Mouse (Mus musculus): Measurements from ENCODE around the gene 1700029J07Rik. TPM values are rescaled to one million over a fixed set of nuclear protein-coding genes. Genes with fewer than 3 reads are reported as not detected.

Gene 1700029J07Rik
- polyA plus RNA-seq (2015; fragmentation: Nextera tagmentation; extraction: Ambion mirVana) = 4.7 and 5.8 TPM in 2 replicates

DNA sequence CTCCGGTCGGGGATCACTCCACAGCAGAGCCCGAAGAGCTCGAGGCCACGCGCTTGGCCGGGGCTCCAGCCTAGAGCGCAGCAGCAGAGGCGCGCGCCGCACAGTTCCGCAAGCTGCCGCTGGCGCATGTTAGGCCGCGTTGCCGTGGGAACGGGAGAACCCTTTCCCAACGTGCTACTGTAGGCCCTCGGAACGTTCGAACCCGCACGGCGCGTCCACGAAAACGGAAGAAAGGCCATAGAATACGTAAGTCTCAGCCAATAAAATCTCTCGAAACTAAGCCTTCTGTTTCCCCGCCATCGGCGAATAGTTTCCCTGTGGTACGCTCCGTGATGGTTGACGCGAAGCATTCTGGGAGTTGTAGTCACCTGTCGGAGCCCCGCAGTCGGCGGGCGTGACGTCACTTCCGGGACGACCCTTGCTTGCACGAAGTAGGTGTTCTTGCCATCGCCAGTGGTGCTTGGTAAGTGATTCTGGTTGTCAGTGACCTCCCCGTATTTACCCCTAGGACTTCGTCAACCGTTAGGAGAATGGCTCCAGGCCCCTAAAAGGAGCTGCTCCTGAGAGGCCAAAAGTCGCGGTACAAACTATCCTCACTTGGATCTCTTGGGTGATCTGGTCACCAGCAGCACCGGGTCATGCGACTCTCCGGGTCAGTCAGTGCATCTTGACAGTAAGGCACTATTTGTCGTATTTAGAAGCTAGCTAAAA is at the start of gene 1700029J07Rik, which contains the start of gene Ufsp2:
Gene 1700029J07Rik (minus strand): TSS at position 127 of the 711 bp plus-strand sequence.
Gene Ufsp2 (plus strand): TSS at position 403 of the 711 bp plus-strand sequence.
- under 1% methylated on average over 57 of the region's 57 CpGs for WGBS
- H3K27ac ChIP-seq = peak within 1 kb of the TSS; percentile 86

DNA sequence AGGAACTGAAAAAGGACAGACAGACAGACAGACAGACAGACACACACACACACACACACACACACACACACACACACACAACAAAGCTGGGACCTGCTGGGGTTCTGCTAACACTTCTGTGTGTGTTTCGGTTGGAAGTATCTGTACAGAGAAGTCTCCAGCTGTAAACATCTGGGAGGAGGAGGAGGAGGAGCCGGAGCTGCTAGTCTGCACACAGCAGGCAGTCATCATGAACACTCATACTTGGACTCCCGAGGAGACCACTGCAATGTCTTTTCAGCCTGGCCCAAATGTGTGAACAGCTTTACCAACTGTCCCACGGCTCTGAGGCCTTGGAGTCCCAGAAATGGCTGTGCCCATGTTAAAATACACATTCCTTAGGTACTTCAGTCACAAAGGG is 49.3 kb upstream of the 1700029J07Rik start:
- no peaks in the 10 kb centered on the region for H3K9me3 ChIP-seq
- WGBS = 53% methylated on average over 4 of the region's 4 CpGs
- ATAC-seq (ENCODE audit: insufficient number of reproducible peaks, insufficient read depth, low FRiP score, low TSS enrichment, low read depth) = no peak
- H3K4me1 ChIP-seq = peaks cover 5% of the 10 kb centered on the region
- no peak overlapping the region for H3K9ac ChIP-seq
- H3K4me3 ChIP-seq = no peak overlapping the region
- H3K4me2 ChIP-seq = no peak overlapping the region
- H3K27me3 ChIP-seq = no peaks in the 10 kb centered on the region
- no peak overlapping the region for H3K27ac ChIP-seq
- no peaks in the 10 kb centered on the region for H3K36me3 ChIP-seq

More for the DNA sequence above, at the start of gene 1700029J07Rik, which contains the start of gene Ufsp2:
- Histone ChIP-seq H3K9ac (peak within 1 kb of the TSS; percentile 78), H3K4me1 (peaks cover 14% of the 10 kb centered on the region), H3K9me3 (0 out of 2 replicates have a peak, but pooled peaks cover 4% of the 10 kb centered on the region), H3K4me2 (peak within 1 kb of the TSS; percentile 71), H3K4me3 (peak within 1 kb of the TSS; percentile 68), H3K36me3 (peaks cover 11% of the 10 kb centered on the region), H3K27me3 (no peaks in the 10 kb centered on the region)
- ATAC-seq (ENCODE audit: insufficient number of reproducible peaks, insufficient read depth, low FRiP score, low TSS enrichment, low read depth) = peak; percentile 96

DNA sequence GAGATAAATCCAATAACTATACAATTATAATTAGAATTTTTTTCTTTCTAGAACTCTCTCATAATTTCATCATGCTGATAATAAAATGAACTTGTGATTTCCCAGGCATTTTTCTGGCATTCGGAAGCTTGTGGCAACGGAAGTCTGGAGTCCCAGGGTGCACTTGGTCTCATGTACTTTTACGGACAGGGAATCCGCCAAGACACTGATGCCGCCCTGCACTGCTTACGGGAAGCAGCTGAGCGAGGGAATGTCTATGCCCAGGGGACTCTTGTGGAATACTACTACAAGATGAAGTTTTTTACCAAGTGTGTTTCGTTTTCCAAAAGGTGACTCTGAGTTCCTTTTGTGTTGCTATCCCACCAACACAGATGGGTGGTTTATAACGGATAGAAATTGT is 47.7 kb upstream of the 1700029J07Rik start:
- H3K27me3 ChIP-seq = no peaks in the 10 kb centered on the region
- no peaks in the 10 kb centered on the region for H3K36me3 ChIP-seq
- no peaks in the 10 kb centered on the region for H3K9me3 ChIP-seq
- WGBS = 84% methylated on average over 9 of the region's 9 CpGs
- ATAC-seq (ENCODE audit: insufficient number of reproducible peaks, insufficient read depth, low FRiP score, low TSS enrichment, low read depth) = no peak
- peaks cover 5% of the 10 kb centered on the region for H3K4me1 ChIP-seq
- no peak overlapping the region for H3K27ac ChIP-seq
- H3K4me3 ChIP-seq = no peak overlapping the region
- no peak overlapping the region for H3K9ac ChIP-seq
- no peak overlapping the region for H3K4me2 ChIP-seq

DNA sequence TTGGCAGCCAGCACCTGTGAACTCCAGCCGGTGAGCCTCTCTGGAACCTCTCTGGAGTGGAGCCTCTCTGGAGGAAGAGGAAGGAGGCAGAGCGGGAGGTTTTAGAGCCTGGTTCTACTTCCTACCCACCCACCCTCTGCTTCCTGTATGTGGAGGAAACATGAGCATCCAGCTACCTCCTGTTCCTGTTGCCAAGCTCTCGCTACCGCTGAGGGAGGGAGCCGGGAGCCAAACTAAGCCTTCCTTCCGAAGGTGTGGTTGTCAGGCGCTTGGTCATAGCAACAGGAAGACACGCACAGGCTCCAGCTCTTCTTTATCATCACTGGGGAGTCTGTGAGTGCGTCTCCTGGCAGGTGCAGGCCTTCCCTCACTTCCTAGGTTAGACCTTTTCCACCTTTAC is 47.2 kb upstream of the 1700029J07Rik start:
- H3K36me3 ChIP-seq = no peaks in the 10 kb centered on the region
- no peak overlapping the region for H3K4me2 ChIP-seq
- peaks cover 5% of the 10 kb centered on the region for H3K4me1 ChIP-seq
- ATAC-seq (ENCODE audit: insufficient number of reproducible peaks, insufficient read depth, low FRiP score, low TSS enrichment, low read depth) = no peak
- no peak overlapping the region for H3K27ac ChIP-seq
- WGBS = 88% methylated on average over 9 of the region's 9 CpGs
- H3K9ac ChIP-seq = no peak overlapping the region
- no peak overlapping the region for H3K4me3 ChIP-seq
- H3K27me3 ChIP-seq = no peaks in the 10 kb centered on the region
- no peaks in the 10 kb centered on the region for H3K9me3 ChIP-seq

DNA sequence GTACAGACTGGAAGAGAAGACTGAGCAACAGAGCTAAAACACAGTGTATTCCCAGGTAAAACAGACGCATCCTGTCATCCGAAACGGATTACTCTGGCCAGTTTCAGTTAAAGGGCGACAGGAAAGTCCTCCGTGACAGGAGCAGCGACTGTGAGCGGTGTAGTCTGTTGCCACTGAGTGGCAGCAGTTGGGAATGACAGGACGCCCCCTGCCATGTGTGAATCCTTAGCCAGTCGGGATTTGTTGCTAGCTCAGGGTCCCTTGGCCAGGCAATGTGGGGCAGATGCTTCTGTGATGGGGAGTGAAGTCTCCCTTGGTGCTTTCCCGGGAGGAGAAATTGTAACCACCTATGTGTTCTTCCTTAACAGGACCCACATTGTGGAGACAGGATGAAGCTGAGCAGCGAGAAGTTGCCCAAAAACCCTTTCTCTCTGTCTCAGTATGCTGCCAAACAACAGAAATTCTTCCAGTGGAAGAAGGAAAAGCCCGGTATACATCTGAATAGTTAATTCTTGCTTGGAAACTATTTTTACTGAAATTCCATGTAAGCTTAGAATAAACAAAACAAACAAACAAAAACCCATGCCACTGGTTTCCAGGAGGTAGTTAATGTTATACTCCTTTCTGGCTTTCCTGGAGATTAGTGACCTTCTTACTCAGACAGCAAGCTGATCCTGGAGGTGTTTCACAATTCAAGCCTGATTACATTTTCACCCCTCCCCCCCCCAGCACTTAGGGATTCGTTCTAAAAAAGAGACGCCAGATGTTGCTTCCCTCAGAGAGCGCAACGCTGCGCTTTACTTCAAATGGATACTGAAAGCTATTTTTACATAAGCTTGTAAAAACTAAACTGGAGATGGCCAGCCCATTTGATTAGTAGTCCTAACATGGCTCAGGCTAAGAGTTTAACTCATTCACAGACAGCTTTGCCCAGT is 36.0 kb upstream of the 1700029J07Rik start:
- 7% methylated on average over 17 of the region's 17 CpGs for WGBS
- Histone ChIP-seq H3K27me3 (no peaks in the 10 kb centered on the region), H3K4me1 (peaks cover 13% of the 10 kb centered on the region), H3K4me3 (peak overlapping the region; percentile 9), H3K9ac (peak overlapping the region; percentile 16; the same call in 1 of the 2 replicates), H3K36me3 (no peaks in the 10 kb centered on the region), H3K27ac (peak overlapping the region; percentile 63; the same call in 1 of the 2 replicates), H3K9me3 (no peaks in the 10 kb centered on the region), H3K4me2 (peak overlapping the region; percentile 51)
- peak; percentile 26; the same call in 1 of the 2 replicates for ATAC-seq (ENCODE audit: insufficient number of reproducible peaks, insufficient read depth, low FRiP score, low TSS enrichment, low read depth)

DNA sequence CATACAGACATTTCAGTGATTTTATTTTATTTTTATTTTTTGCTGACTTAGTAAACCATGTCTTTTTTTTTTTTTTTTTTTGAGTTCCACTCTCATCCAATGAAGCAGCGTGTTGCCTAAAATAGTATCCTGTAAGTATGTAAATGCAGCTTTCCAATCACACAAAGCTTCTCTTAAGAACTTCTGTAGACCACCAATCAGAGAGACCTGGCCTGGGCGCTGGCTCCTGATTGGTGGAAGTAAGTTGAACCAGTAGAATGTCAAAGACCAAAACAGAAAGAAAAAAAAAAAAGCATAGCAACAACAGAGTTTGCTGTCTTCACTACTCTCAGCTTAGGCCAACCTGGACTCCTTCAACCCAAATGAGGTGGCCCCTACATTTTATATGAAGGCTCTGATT is 35.3 kb upstream of the 1700029J07Rik start:
- ATAC-seq (ENCODE audit: insufficient number of reproducible peaks, insufficient read depth, low FRiP score, low TSS enrichment, low read depth) = 0 out of 2 replicates have a peak, but pooled peaks have one; percentile 15
- Histone ChIP-seq H3K4me1 (peaks cover 13% of the 10 kb centered on the region), H3K4me3 (peak overlapping the region; percentile 9), H3K9ac (peak overlapping the region; percentile 16; the same call in 1 of the 2 replicates), H3K27me3 (no peaks in the 10 kb centered on the region), H3K9me3 (no peaks in the 10 kb centered on the region), H3K27ac (peak overlapping the region; percentile 63; the same call in 1 of the 2 replicates), H3K4me2 (peak overlapping the region; percentile 51), H3K36me3 (no peaks in the 10 kb centered on the region)
- WGBS = 45% methylated on average over 2 of the region's 2 CpGs

DNA sequence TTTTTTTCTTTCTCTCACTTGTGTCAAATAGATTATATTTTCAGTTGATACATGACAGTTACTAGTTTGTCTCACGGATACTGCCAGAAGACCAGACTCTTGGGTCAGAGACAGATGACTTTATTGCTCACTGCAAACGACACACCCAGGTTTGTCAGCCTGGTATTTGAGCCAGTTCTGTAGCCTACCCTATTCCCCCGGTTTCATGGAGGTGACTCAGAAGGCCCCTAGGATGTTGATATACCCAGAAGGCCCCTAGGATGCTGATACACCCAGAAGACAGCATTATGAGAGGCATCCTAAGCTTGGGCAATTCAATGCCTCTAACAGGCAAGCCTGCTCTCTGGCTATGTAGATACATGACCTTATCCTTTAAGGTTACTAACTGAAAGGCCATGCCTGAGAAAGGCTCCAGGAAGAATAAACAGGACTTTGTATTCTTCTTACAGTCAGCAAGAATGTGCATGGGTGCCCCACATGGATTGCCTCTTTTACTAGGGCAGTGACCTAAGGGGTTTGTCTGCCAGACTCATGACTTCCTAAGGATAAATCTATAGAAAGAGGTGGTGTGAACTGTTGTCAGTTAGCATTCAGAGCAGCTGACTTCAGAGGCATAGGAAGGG is 32.1 kb upstream of the 1700029J07Rik start:
- ATAC-seq (ENCODE audit: insufficient number of reproducible peaks, insufficient read depth, low FRiP score, low TSS enrichment, low read depth) = no peak
- H3K9ac ChIP-seq = no peak overlapping the region
- no peak overlapping the region for H3K27ac ChIP-seq
- peaks cover 13% of the 10 kb centered on the region for H3K4me1 ChIP-seq
- H3K4me3 ChIP-seq = no peak overlapping the region
- H3K4me2 ChIP-seq = no peak overlapping the region
- no peaks in the 10 kb centered on the region for H3K9me3 ChIP-seq
- H3K36me3 ChIP-seq = no peaks in the 10 kb centered on the region
- no peaks in the 10 kb centered on the region for H3K27me3 ChIP-seq
- 65% methylated on average over 3 of the region's 3 CpGs for WGBS

DNA sequence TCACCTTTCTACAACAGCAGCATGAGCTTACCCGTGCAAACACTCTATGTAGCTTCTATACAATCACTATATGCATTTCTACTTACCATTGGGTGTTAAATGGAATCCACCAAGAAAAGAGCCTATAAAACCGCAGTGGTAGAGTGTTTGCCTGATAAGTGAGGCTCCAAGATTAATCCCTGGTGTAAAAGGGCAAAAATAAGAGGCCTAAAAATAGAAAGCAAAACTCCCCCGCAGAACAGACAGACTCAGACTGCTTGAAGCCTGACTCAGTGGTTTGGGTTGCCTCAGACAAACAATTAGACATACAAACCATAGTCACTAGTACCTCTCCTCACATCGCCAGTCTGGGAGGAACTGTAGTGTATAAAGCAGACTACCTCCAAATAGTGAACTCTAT is 30.5 kb upstream of the 1700029J07Rik start, which contains the start of gene Ankrd37:
Gene Ankrd37 (minus strand): TSS at position 112 of the 400 bp plus-strand sequence.
- Histone ChIP-seq H3K4me1 (peaks cover 1% of the 10 kb centered on the region), H3K27ac (no peak within 1 kb of the TSS), H3K27me3 (no peaks in the 10 kb centered on the region), H3K4me2 (no peak within 1 kb of the TSS), H3K4me3 (no peak within 1 kb of the TSS), H3K9me3 (no peaks in the 10 kb centered on the region), H3K36me3 (no peaks in the 10 kb centered on the region), H3K9ac (no peak within 1 kb of the TSS)
- 69% methylated on average over 4 of the region's 4 CpGs for WGBS
- ATAC-seq (ENCODE audit: insufficient number of reproducible peaks, insufficient read depth, low FRiP score, low TSS enrichment, low read depth) = no peak

DNA sequence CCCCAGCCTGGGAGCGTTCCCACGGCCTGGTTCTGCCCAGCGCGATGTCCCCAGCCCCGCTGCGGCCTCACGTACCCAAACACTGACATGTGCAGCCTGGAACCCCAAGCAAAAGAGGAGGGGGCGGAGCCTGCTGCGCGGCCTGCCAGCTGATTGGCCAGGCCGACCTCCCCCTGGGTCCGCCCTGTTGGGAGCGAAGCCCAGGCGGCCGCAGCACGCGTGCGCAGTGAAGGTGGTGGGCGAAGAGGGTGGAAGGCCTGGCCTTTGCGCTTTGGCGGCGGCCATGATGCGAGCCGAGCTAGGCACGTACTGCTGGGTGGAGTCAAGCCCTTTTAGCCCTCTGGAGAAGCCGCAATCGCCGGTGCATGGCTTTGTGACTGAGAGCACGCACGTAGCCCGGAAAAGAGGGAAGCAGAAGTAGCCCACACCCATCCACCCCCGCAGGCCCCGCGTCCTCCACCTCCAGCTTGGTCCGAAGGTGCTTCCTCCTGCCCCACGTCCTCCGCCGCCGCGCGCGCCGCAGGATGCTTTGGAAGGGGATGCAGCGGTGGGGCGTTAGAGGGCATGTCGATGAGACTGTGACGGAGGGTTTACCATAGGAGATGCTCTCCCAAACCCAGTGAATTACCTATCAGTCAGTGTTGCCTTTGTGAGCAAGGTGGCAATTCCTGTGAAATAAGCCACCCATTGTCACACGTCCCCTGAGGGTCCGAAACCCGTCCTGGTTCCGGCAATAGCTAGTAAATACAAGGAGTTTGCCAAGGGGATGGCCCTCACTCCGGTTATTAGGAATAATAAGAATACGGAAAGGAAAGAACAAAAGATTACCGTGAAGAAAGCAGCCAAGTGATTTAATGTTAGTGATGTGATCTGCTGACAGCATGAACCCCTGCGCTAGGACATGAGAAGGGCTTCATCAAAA is 25.0 kb upstream of the 1700029J07Rik start:
- H3K9ac ChIP-seq = peak overlapping the region; percentile 82
- H3K4me1 ChIP-seq = peaks cover 8% of the 10 kb centered on the region
- no peaks in the 10 kb centered on the region for H3K27me3 ChIP-seq
- peak overlapping the region; percentile 86 for H3K4me2 ChIP-seq
- peak overlapping the region; percentile 97 for H3K27ac ChIP-seq
- H3K36me3 ChIP-seq = peaks cover 21% of the 10 kb centered on the region
- WGBS = 4% methylated on average over 55 of the region's 55 CpGs
- ATAC-seq (ENCODE audit: insufficient number of reproducible peaks, insufficient read depth, low FRiP score, low TSS enrichment, low read depth) = peak; percentile 97
- peak overlapping the region; percentile 54 for H3K4me3 ChIP-seq
- H3K9me3 ChIP-seq = no peaks in the 10 kb centered on the region

DNA sequence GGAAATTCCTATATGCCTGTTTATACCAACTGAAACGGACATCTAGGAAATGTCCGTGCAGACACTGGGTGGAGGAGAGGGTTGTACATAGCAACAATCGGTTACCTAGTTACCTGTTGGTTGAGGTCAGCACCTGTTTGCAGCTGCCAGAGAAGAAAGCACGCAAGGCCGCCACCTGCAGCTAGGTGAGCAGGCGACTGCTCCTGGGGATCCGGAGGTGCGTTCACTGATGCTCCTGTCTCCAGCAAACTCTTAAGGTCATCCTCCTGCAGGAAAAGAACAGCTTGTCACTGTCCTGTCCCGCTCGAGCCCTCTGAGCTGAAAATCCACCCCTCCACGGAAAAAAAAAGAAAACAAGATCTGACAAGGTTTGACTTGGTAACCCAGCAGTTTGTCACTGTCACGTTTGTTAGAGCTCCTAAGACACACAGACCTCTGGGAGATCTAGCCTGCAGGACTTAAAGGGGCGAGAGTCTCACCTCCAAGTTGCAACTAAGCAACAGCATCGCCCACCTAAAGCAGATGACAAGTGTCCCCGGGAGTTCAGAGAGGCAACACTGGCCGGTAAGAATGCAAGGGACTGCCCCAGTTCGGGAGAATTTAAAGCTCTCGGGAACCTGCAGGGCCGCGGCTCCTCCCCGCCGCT is 24.2 kb upstream of the 1700029J07Rik start, which contains the start of gene Lrp2bp:
Gene Lrp2bp (plus strand): TSS at position 166 of the 646 bp plus-strand sequence.
- Histone ChIP-seq H3K4me2 (peak within 1 kb of the TSS; percentile 86), H3K9ac (peak within 1 kb of the TSS; percentile 82), H3K36me3 (peaks cover 21% of the 10 kb centered on the region), H3K4me1 (peaks cover 8% of the 10 kb centered on the region), H3K9me3 (no peaks in the 10 kb centered on the region), H3K4me3 (peak within 1 kb of the TSS; percentile 54), H3K27me3 (no peaks in the 10 kb centered on the region), H3K27ac (peak within 1 kb of the TSS; percentile 97)
- 4% methylated on average over 22 of the region's 22 CpGs for WGBS
- no peak for ATAC-seq (ENCODE audit: insufficient number of reproducible peaks, insufficient read depth, low FRiP score, low TSS enrichment, low read depth)

Data from embryonic facial prominence, embryonic 13.5 days (tissue).